Mouse (Mus musculus): ENCODE measurements around the gene Slc9a9. TPM values are rescaled to one million over a fixed set of nuclear protein-coding genes. Genes with fewer than 3 reads are reported as not detected.

The Slc9a9 gene
- polyA plus RNA-seq (2014; fragmentation: Illumina TruSeq; extraction: RNeasy Lipid Tissue Mini Kit (QIAGEN cat#74804); ENCODE audit: low read depth, low replicate concordance): 1.2 TPM

GRCm38 (mm10) chr9:94669791-94670577 is at the start of gene Slc9a9:
TSS of gene Slc9a9 (plus strand) at chr9:94669909.

Other genes with a start within 250 kb of the Slc9a9 start
- 10.1 TPM for gene 1190002N15Rik, start 131.8 kb upstream of the Slc9a9 start, polyA plus RNA-seq (2014; fragmentation: Illumina TruSeq; extraction: RNeasy Lipid Tissue Mini Kit (QIAGEN cat#74804); ENCODE audit: low read depth, low replicate concordance)

All from testis, adult 10 weeks (tissue).